Mouse (Mus musculus) cerebellum, adult 2 months (tissue): Measurements from ENCODE around the gene Plekha6. TPM values are rescaled to one million over a fixed set of nuclear protein-coding genes. Genes with fewer than 3 reads are reported as not detected.

Source experiments
- DNase-seq, 2 experiments: peaks; one replicate each; pipeline ENCODE4 v3.0.0; 2021
- H3K27ac ChIP-seq: fragments of 200-500 bp; 2 replicates; pipeline ENCODE4 v1.5.1; 2012; ENCODE audit warnings: low read length, control low read depth, inconsistent platforms; ENCODE audit not compliant: insufficient read depth
- H3K27me3 ChIP-seq: fragments of 200-500 bp; 2 replicates; pipeline ENCODE4 v1.6.1; 2012; ENCODE audit warnings: inconsistent platforms, mild to moderate bottlenecking, low read length, moderate library complexity; ENCODE audit not compliant: control insufficient read depth, insufficient read depth
- H3K4me1 ChIP-seq: fragments of 200-500 bp; 2 replicates; pipeline ENCODE4 v1.6.1; 2011; ENCODE audit warnings: low read length; ENCODE audit not compliant: control insufficient read depth, insufficient read depth
- H3K4me3 ChIP-seq: fragments of 200-500 bp; replicated peaks from 2 replicates; pipeline ENCODE3; 2011; ENCODE audit warnings: mild to moderate bottlenecking, low read depth, low read length, control low read depth; ENCODE audit not compliant: insufficient read depth
- CTCF ChIP-seq: fragments of 200-500 bp; IDR thresholded peaks from 2 replicates; pipeline ENCODE4 v1.5.1; 2011; ENCODE audit warnings: low read depth, mild to moderate bottlenecking, control low read depth, low read length, moderate library complexity, borderline replicate concordance; ENCODE audit not compliant: insufficient read depth
- POLR2A ChIP-seq: fragments of 200-500 bp; IDR thresholded peaks from 2 replicates; pipeline ENCODE4 v1.6.1; 2011; ENCODE audit warnings: low read length, control low read depth, borderline replicate concordance; ENCODE audit not compliant: insufficient read depth
- WGBS: fragments of 180-500 bp; shearing (Covaris S2); methylation state at CpG from one replicate; pipeline ENCODE4 v1.1.7; 2018; 5-methylcytosine and 5-hydroxymethylcytosine counted together
- polyA plus RNA-seq: library from polyadenylated mRNA; depleted of rRNA; stranded (reverse); fragments of >200 nt; gene quantifications from 2 replicates; pipeline ENCODE4 v1.2.3, GENCODE M21; 2012

Gene Plekha6
- polyA plus RNA-seq, 1 experiment, result 77.2 TPM

GRCm38 (mm10) chr1:133315775-133316174 lies 151.8 kb downstream of the Plekha6 start:
- 75% methylated on average over 6 of the region's 6 CpGs for WGBS
- no peaks in the 10 kb centered on the region for H3K4me1 ChIP-seq
- TF ChIP-seq POLR2A (no peak), CTCF (no peak)
- DNase-seq, result no peak
- H3K4me3 ChIP-seq, result no peak overlapping the region
- no peak overlapping the region for H3K27ac ChIP-seq
- H3K27me3 ChIP-seq, result no peaks in the 10 kb centered on the region

- no peak overlapping the region for H3K27ac ChIP-seq
- 83% methylated on average over 4 of the region's 4 CpGs for WGBS
- H3K4me1 ChIP-seq, result no peaks in the 10 kb centered on the region
- TF ChIP-seq CTCF, result no peak
- TF ChIP-seq POLR2A, result no peak
- no peak for DNase-seq
- no peak overlapping the region for H3K4me3 ChIP-seq
- no peaks in the 10 kb centered on the region for H3K27me3 ChIP-seq
Measured at GRCm38 (mm10) chr1:133316577-133316976, 152.6 kb downstream of the Plekha6 start.

DNA sequence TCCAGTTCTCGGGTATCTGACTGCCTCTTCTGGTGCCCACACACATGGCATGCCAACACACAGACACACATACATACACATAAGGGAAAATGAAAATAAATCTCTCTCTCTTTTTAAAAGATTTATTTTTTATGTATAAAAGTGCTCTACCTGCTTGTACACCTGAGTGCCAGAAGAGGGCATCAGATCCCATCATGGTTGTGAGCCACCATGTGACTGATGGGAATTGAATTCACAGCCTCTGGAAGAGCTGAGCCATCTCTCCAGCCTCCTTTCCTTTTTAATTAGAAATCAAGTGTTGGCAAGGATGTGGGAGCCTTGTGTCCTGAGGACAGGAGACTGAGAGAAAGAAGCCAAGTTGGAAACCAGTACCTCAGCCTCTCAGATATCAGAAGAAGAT lies 153.1 kb downstream of the Plekha6 start:
- 15% methylated on average over 1 of the region's 1 CpGs for WGBS
- no peak for TF ChIP-seq POLR2A
- TF ChIP-seq CTCF, result no peak
- H3K27me3 ChIP-seq, result no peaks in the 10 kb centered on the region
- no peak for DNase-seq
- H3K4me3 ChIP-seq, result no peak overlapping the region
- H3K4me1 ChIP-seq, result no peaks in the 10 kb centered on the region
- H3K27ac ChIP-seq, result no peak overlapping the region

- no peaks in the 10 kb centered on the region for H3K4me1 ChIP-seq
- H3K4me3 ChIP-seq, result no peak within 1 kb of the TSS
- 63% methylated on average over 13 of the region's 13 CpGs for WGBS
- TF ChIP-seq POLR2A (no peak), CTCF (no peak)
- H3K27ac ChIP-seq, result no peak within 1 kb of the TSS
- no peaks in the 10 kb centered on the region for H3K27me3 ChIP-seq
- DNase-seq, result no peak
Measured at GRCm38 (mm10) chr1:133321267-133321925, 157.4 kb downstream of the Plekha6 start, which contains the start of gene Kiss1. Kiss1 (plus strand) TSS chr1:133321875.

- Histone ChIP-seq H3K4me3 (no peak overlapping the region), H3K27ac (no peak overlapping the region), H3K27me3 (no peaks in the 10 kb centered on the region), H3K4me1 (no peaks in the 10 kb centered on the region)
- DNase-seq, result no peak
- TF ChIP-seq POLR2A (no peak), CTCF (no peak)
- WGBS, result 52% methylated on average over 5 of the region's 5 CpGs
Measured at GRCm38 (mm10) chr1:133323333-133323732, 159.3 kb downstream of the Plekha6 start.

DNA sequence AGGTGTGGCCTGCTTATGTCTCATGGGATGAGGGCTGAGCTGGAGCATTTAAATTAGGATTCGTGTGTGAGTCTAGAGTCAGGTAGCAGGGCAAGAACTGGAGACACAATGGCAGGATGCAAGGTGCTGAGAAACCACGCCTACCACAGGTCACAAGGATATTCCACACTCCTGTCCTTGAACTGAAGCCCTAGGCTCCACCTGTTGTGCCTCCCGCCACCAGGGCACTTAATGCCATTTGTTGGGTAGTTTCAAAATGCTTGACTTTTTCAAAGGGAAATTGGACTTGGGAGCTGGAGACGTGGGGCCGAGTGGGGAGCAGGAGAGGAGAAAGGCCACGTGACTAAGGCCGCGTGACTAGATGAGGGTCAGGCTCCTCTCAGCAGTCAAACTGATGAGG lies 161.9 kb downstream of the Plekha6 start:
- 93% methylated on average over 8 of the region's 8 CpGs for WGBS
- Histone ChIP-seq H3K4me3 (no peak overlapping the region), H3K27ac (no peak overlapping the region), H3K4me1 (no peaks in the 10 kb centered on the region), H3K27me3 (no peaks in the 10 kb centered on the region; the same call in 1 of the 2 replicates)
- TF ChIP-seq CTCF (no peak), POLR2A (no peak)
- DNase-seq, result no peak

DNA sequence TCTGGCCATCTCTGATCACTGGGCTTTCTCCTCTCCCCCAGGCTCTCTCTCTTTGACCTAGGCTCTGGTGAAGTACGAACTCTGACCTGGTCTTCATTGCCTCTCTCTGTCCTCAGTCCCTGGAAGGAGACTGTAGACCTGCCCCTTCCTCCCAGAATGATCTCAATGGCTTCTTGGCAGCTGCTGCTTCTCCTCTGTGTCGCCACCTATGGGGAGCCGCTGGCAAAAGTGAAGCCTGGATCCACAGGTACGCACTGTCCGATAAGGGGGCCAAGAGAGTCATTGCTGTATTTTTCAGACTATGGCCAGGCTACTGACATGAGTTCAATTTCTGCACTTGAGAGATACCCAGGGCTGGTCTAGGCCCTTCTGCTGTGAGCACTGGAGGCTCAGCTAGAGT lies 163.1 kb downstream of the Plekha6 start:
- WGBS, result 77% methylated on average over 5 of the region's 5 CpGs
- Histone ChIP-seq H3K4me1 (no peaks in the 10 kb centered on the region), H3K4me3 (no peak overlapping the region), H3K27ac (no peak overlapping the region), H3K27me3 (no peaks in the 10 kb centered on the region; the same call in 1 of the 2 replicates)
- no peak for DNase-seq
- TF ChIP-seq CTCF (no peak), POLR2A (no peak)

GRCm38 (mm10) chr1:133328299-133328795 lies 164.3 kb downstream of the Plekha6 start:
- 81% methylated on average over 6 of the region's 6 CpGs for WGBS
- TF ChIP-seq POLR2A (no peak), CTCF (no peak)

More at GRCm38 (mm10) chr1:133328299-133328795, 164.3 kb downstream of the Plekha6 start:
- no peak for DNase-seq
- Histone ChIP-seq H3K27me3 (no peaks in the 10 kb centered on the region; the same call in 1 of the 2 replicates), H3K4me1 (no peaks in the 10 kb centered on the region), H3K4me3 (no peak overlapping the region), H3K27ac (no peak overlapping the region)
